Mouse (Mus musculus) stomach, postnatal 0 days (tissue): Measurements from ENCODE around the gene Trank1.

Source experiments
- CTCF ChIP-seq: IDR thresholded peaks from 2 replicates; pipeline ENCODE4 v1.5.1; 2016; ENCODE audit warnings: antibody characterized with exemption, low read depth, mild to moderate bottlenecking, moderate library complexity
- EP300 ChIP-seq: optimal IDR thresholded peaks from 2 replicates; pipeline ENCODE3; 2016; ENCODE audit warnings: antibody characterized with exemption

GRCm38 (mm10) chr9:111311843-111312441, 403 bp downstream of the Trank1 start:
- no peak for TF ChIP-seq EP300
- no peak for TF ChIP-seq CTCF
